Mouse (Mus musculus) stomach, embryonic 16.5 days (tissue): ENCODE measurements around the gene Elavl1. TPM values are rescaled to one million over a fixed set of nuclear protein-coding genes. Genes with fewer than 3 reads are reported as not detected.

Experiments
- ATAC-seq: fragments of 200-750 bp; cut with Nextera tagmentation; 2 replicates; pipeline ENCODE4 v1.8.0; 2017; ENCODE audit warnings: moderate number of reproducible peaks, moderate TSS enrichment; ENCODE audit not compliant: insufficient read depth, low FRiP score
- H3K27ac ChIP-seq: fragments of 300-500 bp; sonication (generic); 2 replicates; pipeline ENCODE4 v1.5.1; 2014; ENCODE audit warnings: low read length
- H3K27me3 ChIP-seq: fragments of 300-500 bp; sonication (generic); 2 replicates; pipeline ENCODE4 v1.6.1; 2014; ENCODE audit warnings: low read length, control low read depth, mixed read lengths; ENCODE audit not compliant: control insufficient read depth, insufficient read depth
- H3K36me3 ChIP-seq: fragments of 300-500 bp; sonication (generic); 2 replicates; pipeline ENCODE4 v1.6.1; 2014; ENCODE audit warnings: low read length; ENCODE audit not compliant: control insufficient read depth, insufficient read depth
- H3K4me1 ChIP-seq: fragments of 300-500 bp; sonication (generic); 2 replicates; pipeline ENCODE4 v1.6.1; 2014; ENCODE audit warnings: low read length, control low read depth, mixed read lengths; ENCODE audit not compliant: control insufficient read depth, insufficient read depth
- H3K4me2 ChIP-seq: fragments of 300-500 bp; sonication (generic); 2 replicates; pipeline ENCODE4 v1.6.1; 2014; ENCODE audit warnings: low read depth, low read length, mixed read lengths
- H3K4me3 ChIP-seq: fragments of 300-500 bp; sonication (generic); replicated peaks from 2 replicates; pipeline ENCODE4 v1.5.1; 2014; ENCODE audit warnings: mild to moderate bottlenecking, low read length
- H3K9ac ChIP-seq: fragments of 300-500 bp; sonication (generic); 2 replicates; pipeline ENCODE4 v1.6.1; 2014; ENCODE audit warnings: low read length
- H3K9me3 ChIP-seq: fragments of 300-500 bp; sonication (generic); replicated peaks from 2 replicates; pipeline ENCODE4 v1.6.1; 2016; ENCODE audit warnings: low read length, control low read depth; ENCODE audit not compliant: control insufficient read depth
- WGBS: fragments of 180-500 bp; shearing (Covaris S2); extraction: QIAGEN DNeasy Blood & Tissue Kit; methylation state at CpG from one replicate; pipeline ENCODE4 v1.1.7; 2014; 5-methylcytosine and 5-hydroxymethylcytosine counted together
- polyA plus RNA-seq: library from polyadenylated mRNA; unstranded; fragments of >200 nt; fragmentation: Nextera tagmentation; extraction: Ambion mirVana; gene quantifications from 2 replicates; pipeline ENCODE4 v1.2.1, GENCODE M21; 2015

The Elavl1 gene
- polyA plus RNA-seq, 1 experiment from 2014 or later: 166 TPM

- H3K4me3 ChIP-seq: no peak overlapping the region
- no peak overlapping the region for H3K27ac ChIP-seq
- peaks cover 11% of the 10 kb centered on the region for H3K4me1 ChIP-seq
- H3K4me2 ChIP-seq: no peak overlapping the region
- H3K9me3 ChIP-seq: no peaks in the 10 kb centered on the region
- ATAC-seq: no peak
- no peak overlapping the region; the same call in 1 of the 2 replicates for H3K9ac ChIP-seq
- H3K36me3 ChIP-seq: peaks cover 20% of the 10 kb centered on the region; the same call in 1 of the 2 replicates
- WGBS: 24% methylated on average over 29 of the region's 29 CpGs
- H3K27me3 ChIP-seq: no peaks in the 10 kb centered on the region
These were observed 76.0 kb downstream of the Elavl1 start for GRCm38 (mm10) chr8:4249213-4249612.

GRCm38 (mm10) chr8:4247951-4248540 is 77.2 kb downstream of the Elavl1 start, which contains the start of gene Tgfbr3l:
TSS of gene Tgfbr3l (plus strand) at chr8:4248214.
- Histone ChIP-seq H3K9me3 (no peaks in the 10 kb centered on the region), H3K4me2 (no peak within 1 kb of the TSS), H3K27ac (no peak within 1 kb of the TSS), H3K9ac (no peak within 1 kb of the TSS; the same call in 1 of the 2 replicates), H3K27me3 (no peaks in the 10 kb centered on the region), H3K36me3 (peaks cover 28% of the 10 kb centered on the region), H3K4me1 (peaks cover 4% of the 10 kb centered on the region), H3K4me3 (no peak within 1 kb of the TSS)
- 74% methylated on average over 15 of the region's 15 CpGs for WGBS
- ATAC-seq: no peak

- no peak overlapping the region for H3K4me3 ChIP-seq
- no peaks in the 10 kb centered on the region for H3K9me3 ChIP-seq
- ATAC-seq: no peak
- H3K27ac ChIP-seq: no peak overlapping the region
- 75% methylated on average over 8 of the region's 8 CpGs for WGBS
- H3K27me3 ChIP-seq: no peaks in the 10 kb centered on the region
- H3K36me3 ChIP-seq: peaks cover 28% of the 10 kb centered on the region
- no peak overlapping the region for H3K9ac ChIP-seq
- no peak overlapping the region for H3K4me2 ChIP-seq
- H3K4me1 ChIP-seq: peaks cover under 1% of the 10 kb centered on the region
These were observed 78.0 kb downstream of the Elavl1 start for GRCm38 (mm10) chr8:4247241-4247640.

- Histone ChIP-seq H3K9me3 (no peaks in the 10 kb centered on the region), H3K27me3 (no peaks in the 10 kb centered on the region), H3K4me1 (peaks cover 4% of the 10 kb centered on the region; the same call in 1 of the 2 replicates), H3K4me2 (no peak overlapping the region), H3K4me3 (no peak overlapping the region), H3K27ac (no peak overlapping the region), H3K36me3 (peaks cover 33% of the 10 kb centered on the region), H3K9ac (no peak overlapping the region)
- ATAC-seq: no peak
- 87% methylated on average over 13 of the region's 13 CpGs for WGBS
These were observed 79.5 kb downstream of the Elavl1 start for GRCm38 (mm10) chr8:4245737-4246136.

GRCm38 (mm10) chr8:4245061-4245460 is 80.2 kb downstream of the Elavl1 start:
- Histone ChIP-seq H3K4me3 (no peak overlapping the region), H3K4me1 (peaks cover 10% of the 10 kb centered on the region), H3K27ac (no peak overlapping the region), H3K27me3 (no peaks in the 10 kb centered on the region), H3K4me2 (no peak overlapping the region), H3K9ac (no peak overlapping the region), H3K9me3 (no peaks in the 10 kb centered on the region), H3K36me3 (peaks cover 33% of the 10 kb centered on the region)
- 90% methylated on average over 5 of the region's 5 CpGs for WGBS
- no peak for ATAC-seq

- H3K9ac ChIP-seq: peak overlapping the region; percentile 86
- H3K4me3 ChIP-seq: peak overlapping the region; percentile 95
- 10% methylated on average over 19 of the region's 19 CpGs for WGBS
- H3K27me3 ChIP-seq: no peaks in the 10 kb centered on the region
- peaks cover 23% of the 10 kb centered on the region for H3K4me1 ChIP-seq
- ATAC-seq: peak; percentile 28
- no peaks in the 10 kb centered on the region for H3K9me3 ChIP-seq
- H3K36me3 ChIP-seq: peaks cover 14% of the 10 kb centered on the region; the same call in 1 of the 2 replicates
- H3K27ac ChIP-seq: peak overlapping the region; percentile 95
- peak overlapping the region; percentile 94 for H3K4me2 ChIP-seq
These were observed 85.9 kb downstream of the Elavl1 start for GRCm38 (mm10) chr8:4239193-4239890.

- Histone ChIP-seq H3K4me1 (peaks cover 23% of the 10 kb centered on the region), H3K4me3 (peak within 1 kb of the TSS; percentile 95), H3K4me2 (peak within 1 kb of the TSS; percentile 94), H3K9me3 (no peaks in the 10 kb centered on the region), H3K27me3 (no peaks in the 10 kb centered on the region), H3K9ac (peak within 1 kb of the TSS; percentile 86), H3K36me3 (peaks cover 7% of the 10 kb centered on the region; the same call in 1 of the 2 replicates), H3K27ac (peak within 1 kb of the TSS; percentile 98)
- peak; percentile 96 for ATAC-seq
- under 1% methylated on average over 66 of the region's 71 CpGs for WGBS
These were observed 86.6 kb downstream of the Elavl1 start, which contains the start of the genes Map2k7 and Gm49320 for GRCm38 (mm10) chr8:4238434-4239192. TSS of gene Map2k7 (plus strand) at chr8:4238740. TSS of gene Gm49320 (plus strand) at chr8:4238865.

- Histone ChIP-seq H3K27me3 (no peaks in the 10 kb centered on the region), H3K27ac (peak overlapping the region; percentile 98), H3K4me1 (peaks cover 23% of the 10 kb centered on the region), H3K36me3 (0 out of 2 replicates have a peak, but pooled peaks cover 5% of the 10 kb centered on the region), H3K4me3 (peak overlapping the region; percentile 95), H3K4me2 (peak overlapping the region; percentile 94), H3K9ac (peak overlapping the region; percentile 84), H3K9me3 (no peaks in the 10 kb centered on the region)
- 17% methylated on average over 15 of the region's 15 CpGs for WGBS
- ATAC-seq: no peak
These were observed 87.3 kb downstream of the Elavl1 start for GRCm38 (mm10) chr8:4237814-4238433.
